In the genomic region with DNA sequence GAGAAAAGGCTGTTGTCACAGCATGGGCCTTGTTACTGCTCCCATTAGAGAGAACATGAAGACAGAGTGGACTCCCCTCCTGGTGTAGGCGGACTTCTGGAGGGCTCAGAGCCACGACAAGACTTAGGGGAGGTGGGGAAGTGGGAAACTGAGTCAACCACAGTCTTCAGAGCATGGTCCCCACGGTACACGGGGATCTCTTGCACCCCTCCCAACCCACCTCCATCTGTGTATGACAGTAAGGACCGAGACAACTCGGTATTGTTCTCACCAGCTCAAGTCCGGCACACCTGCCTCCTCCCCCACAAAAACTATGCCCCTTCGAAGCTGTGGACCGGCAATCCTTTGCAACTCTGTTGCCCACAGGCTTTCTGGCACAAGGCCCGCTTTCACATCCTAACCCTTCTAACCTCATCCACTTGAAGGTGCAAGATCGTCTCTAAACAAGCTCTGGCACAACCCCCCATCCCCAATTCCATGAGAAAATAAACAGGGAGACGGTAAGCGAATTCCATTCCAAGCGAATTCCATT, we compare ENCODE assay signal across 11 mouse cellular contexts. TPM values are rescaled to one million over a fixed set of nuclear protein-coding genes. Genes with fewer than 3 reads are reported as not detected.
DNase-seq lines count a peak whose midpoint lies in the region; ATAC-seq and TF ChIP-seq lines count a peak whose summit lies in the region.
"Had no signal": no experiment of that assay in that cellular context is flagged by ENCODE, and none has a peak within 500 bp of the region (broad histone marks: within the 10 kb centered on the region; RNA-seq: fewer than 3 reads in every experiment).

No protein-coding gene starts in this region.

- 41% methylated on average over 14 of the region's 14 CpGs for WGBS in hindbrain, embryonic 12.5 days
- WGBS in hindbrain, embryonic 11.5 days: 39% methylated on average over 14 of the region's 14 CpGs
- 22% methylated on average over 14 of the region's 14 CpGs for WGBS in embryonic facial prominence, embryonic 14.5 days
- WGBS in hindbrain, postnatal 0 days: 42% methylated on average over 14 of the region's 14 CpGs
- 32% methylated on average over 14 of the region's 14 CpGs for WGBS in midbrain, embryonic 14.5 days

- H3K9me3 ChIP-seq in hindbrain, embryonic 12.5 days (replicated peaks): no peaks in the 10 kb centered on the region
- no peaks in the 10 kb centered on the region for H3K9me3 ChIP-seq in hindbrain, embryonic 11.5 days (ENCODE audit: control insufficient read depth, low read length)
- no peaks in the 10 kb centered on the region for H3K9me3 ChIP-seq in embryonic facial prominence, embryonic 14.5 days (ENCODE audit: control insufficient read depth, low read length)
- H3K9me3 ChIP-seq in hindbrain, postnatal 0 days (ENCODE audit: low read length): no peaks in the 10 kb centered on the region
- no peaks in the 10 kb centered on the region for H3K9me3 ChIP-seq in midbrain, embryonic 14.5 days (ENCODE audit: control insufficient read depth, low read length)

- peaks cover 13% of the 10 kb centered on the region; the same call in 1 of the 2 replicates for H3K4me1 ChIP-seq in hindbrain, embryonic 12.5 days
- H3K4me1 ChIP-seq in hindbrain, embryonic 11.5 days (replicated peaks; ENCODE audit: control insufficient read depth, insufficient read depth, low read length): no peaks in the 10 kb centered on the region
- peaks cover 29% of the 10 kb centered on the region for H3K4me1 ChIP-seq in embryonic facial prominence, embryonic 14.5 days (ENCODE audit: control insufficient read depth, insufficient read depth, low read length)
- H3K4me1 ChIP-seq in hindbrain, postnatal 0 days (ENCODE audit: insufficient read depth, low read length): no peaks in the 10 kb centered on the region; the same call in 1 of the 2 replicates
- H3K4me1 ChIP-seq in midbrain, embryonic 14.5 days (ENCODE audit: control insufficient read depth, insufficient read depth, low read length): no peaks in the 10 kb centered on the region

- DNase-seq in hindbrain, embryonic 11.5 days (ENCODE audit: low spot score): no peak
- no peak for DNase-seq in embryonic facial prominence, embryonic 14.5 days (ENCODE audit: low spot score)
- no peak for DNase-seq in hindbrain, postnatal 0 days (ENCODE audit: low spot score)
- DNase-seq in midbrain, embryonic 14.5 days: no peak
- no peak for DNase-seq in ovary, postnatal 36 days (ENCODE audit: low spot score)
- no peak for DNase-seq in thymus, postnatal 14 days
- no peak for DNase-seq in left cerebral cortex, postnatal 25 days (ENCODE audit: low spot score in 2 of 2)
- DNase-seq: adrenal gland, adult 8-10 months; cerebellum, postnatal 36 days; gastrocnemius, postnatal 25 days had no signal

- no peaks in the 10 kb centered on the region for H3K36me3 ChIP-seq in hindbrain, embryonic 12.5 days
- H3K36me3 ChIP-seq in hindbrain, embryonic 11.5 days (ENCODE audit: control insufficient read depth, insufficient read depth, low read length): no peaks in the 10 kb centered on the region
- no peaks in the 10 kb centered on the region for H3K36me3 ChIP-seq in embryonic facial prominence, embryonic 14.5 days (ENCODE audit: control insufficient read depth, insufficient read depth, low read length)
- H3K36me3 ChIP-seq in hindbrain, postnatal 0 days (ENCODE audit: insufficient read depth, low read length): no peaks in the 10 kb centered on the region
- H3K36me3 ChIP-seq in midbrain, embryonic 14.5 days (ENCODE audit: control insufficient read depth, insufficient read depth, low read length): no peaks in the 10 kb centered on the region

- no peak overlapping the region for H3K4me3 ChIP-seq in hindbrain, embryonic 12.5 days
- no peak overlapping the region for H3K4me3 ChIP-seq in hindbrain, embryonic 11.5 days (ENCODE audit: low read depth, low read length)
- peak overlapping the region; percentile 13; the same call in 1 of the 2 replicates for H3K4me3 ChIP-seq in embryonic facial prominence, embryonic 14.5 days (ENCODE audit: low read depth, low read length)
- H3K4me3 ChIP-seq in hindbrain, postnatal 0 days (ENCODE audit: low read length): 0 out of 2 replicates have a peak overlapping the region, but pooled peaks have one; percentile 3
- no peak overlapping the region for H3K4me3 ChIP-seq in midbrain, embryonic 14.5 days (replicated peaks; ENCODE audit: low read depth, low read length)

- H3K9ac ChIP-seq in hindbrain, embryonic 12.5 days: no peak overlapping the region
- H3K9ac ChIP-seq in hindbrain, embryonic 11.5 days (ENCODE audit: low read depth, low read length): no peak overlapping the region
- no peak overlapping the region for H3K9ac ChIP-seq in embryonic facial prominence, embryonic 14.5 days (ENCODE audit: low read depth, low read length)
- H3K9ac ChIP-seq in hindbrain, postnatal 0 days (replicated peaks; ENCODE audit: low read length): no peak overlapping the region
- no peak overlapping the region for H3K9ac ChIP-seq in midbrain, embryonic 14.5 days (replicated peaks; ENCODE audit: low read length)

- peak overlapping the region; percentile 34 for H3K4me2 ChIP-seq in hindbrain, embryonic 12.5 days (replicated peaks)
- H3K4me2 ChIP-seq in hindbrain, embryonic 11.5 days (replicated peaks; ENCODE audit: low read depth, low read length): no peak overlapping the region
- H3K4me2 ChIP-seq in embryonic facial prominence, embryonic 14.5 days (ENCODE audit: low read depth, low read length): peak overlapping the region; percentile 46
- H3K4me2 ChIP-seq in hindbrain, postnatal 0 days (ENCODE audit: low read depth, low read length): peak overlapping the region; percentile 43
- peak overlapping the region; percentile 33 for H3K4me2 ChIP-seq in midbrain, embryonic 14.5 days (ENCODE audit: low read length)

- H3K27me3 ChIP-seq in hindbrain, embryonic 12.5 days: peaks cover 9% of the 10 kb centered on the region; the same call in 1 of the 2 replicates
- H3K27me3 ChIP-seq in hindbrain, embryonic 11.5 days (ENCODE audit: control insufficient read depth, insufficient read depth, low read length): no peaks in the 10 kb centered on the region
- H3K27me3 ChIP-seq in embryonic facial prominence, embryonic 14.5 days (replicated peaks; ENCODE audit: control insufficient read depth, insufficient read depth, low read length): no peaks in the 10 kb centered on the region
- H3K27me3 ChIP-seq in hindbrain, postnatal 0 days (ENCODE audit: insufficient read depth, low read length): no peaks in the 10 kb centered on the region
- H3K27me3 ChIP-seq in midbrain, embryonic 14.5 days (ENCODE audit: control insufficient read depth, insufficient read depth, low read length): no peaks in the 10 kb centered on the region

- H3K27ac ChIP-seq in hindbrain, embryonic 12.5 days: no peak overlapping the region
- no peak overlapping the region for H3K27ac ChIP-seq in hindbrain, embryonic 11.5 days (ENCODE audit: low read depth, low read length)
- H3K27ac ChIP-seq in embryonic facial prominence, embryonic 14.5 days (replicated peaks; ENCODE audit: low read depth, low read length): no peak overlapping the region
- H3K27ac ChIP-seq in hindbrain, postnatal 0 days: no peak overlapping the region
- H3K27ac ChIP-seq in midbrain, embryonic 14.5 days (replicated peaks; ENCODE audit: low read depth, low read length): no peak overlapping the region

- no peak for ATAC-seq in hindbrain, embryonic 12.5 days (ENCODE audit: low FRiP score)
- ATAC-seq in hindbrain, embryonic 11.5 days (ENCODE audit: low FRiP score): no peak
- no peak for ATAC-seq in embryonic facial prominence, embryonic 14.5 days (ENCODE audit: low read depth)
- 0 out of 2 replicates have a peak, but pooled peaks have one; percentile 27 for ATAC-seq in hindbrain, postnatal 0 days
- ATAC-seq in midbrain, embryonic 14.5 days (ENCODE audit: low FRiP score, low TSS enrichment): 0 out of 2 replicates have a peak, but pooled peaks have one; percentile 43

- no peak for TF ChIP-seq CTCF in hindbrain, postnatal 0 days (IDR thresholded peaks at IDR 0.05; ENCODE audit: low read depth)

- intact Hi-C loops in left cerebral cortex, postnatal 25 days (cut with DNase I): no loop called here

RNA-seq across cellular contexts. Expression of a gene that starts 13.3 kb away (rescaled TPM):
- 7.6 and 9.1 TPM in 2 replicates for polyA plus RNA-seq in hindbrain, embryonic 12.5 days (2016; fragmentation: Nextera tagmentation; extraction: Ambion mirVana)
- 3.0 and 4.0 TPM in 2 replicates for polyA plus RNA-seq in hindbrain, embryonic 11.5 days (2014; fragmentation: Nextera tagmentation; extraction: Ambion mirVana)
- 8.6 and 9.9 TPM in 2 replicates for polyA plus RNA-seq in embryonic facial prominence, embryonic 14.5 days (2014; fragmentation: Nextera tagmentation; extraction: Ambion mirVana)
- total RNA-seq in hindbrain, postnatal 0 days (2014; rRNA removed): 6.3 and 12.8 TPM in 2 replicates
- 6.2 and 6.5 TPM in 2 replicates for polyA plus RNA-seq in hindbrain, postnatal 0 days (2015; fragmentation: Nextera tagmentation; extraction: Ambion mirVana)
- 0.18 and 9.2 TPM in 2 replicates for polyA plus RNA-seq in midbrain, embryonic 14.5 days (2014; fragmentation: Nextera tagmentation; extraction: Ambion mirVana)
- 1 to 10 TPM; 2.3 to 3.0 TPM for total RNA-seq in left cerebral cortex, postnatal 25 days (2021)

Comparison
In these comparisons a context has a peak if more than half of its experiments do, and no peak if none do; other contexts are left out.
1. ATAC-seq: peak in hindbrain, postnatal 0 days (single experiment) and midbrain, embryonic 14.5 days (single experiment); none in hindbrain, embryonic 12.5 days (single experiment), hindbrain, embryonic 11.5 days (single experiment) and embryonic facial prominence, embryonic 14.5 days (single experiment).
2. H3K4me3 ChIP-seq: peak in embryonic facial prominence, embryonic 14.5 days (single experiment) and hindbrain, postnatal 0 days (single experiment); none in hindbrain, embryonic 12.5 days (single experiment), hindbrain, embryonic 11.5 days (single experiment) and midbrain, embryonic 14.5 days (single experiment).